Mouse (Mus musculus): ENCODE data around the gene Scn3b. TPM values are rescaled to one million over a fixed set of nuclear protein-coding genes. Genes with fewer than 3 reads are reported as not detected.

The Scn3b gene
- polyA plus RNA-seq, 1 experiment, result not detected

DNA sequence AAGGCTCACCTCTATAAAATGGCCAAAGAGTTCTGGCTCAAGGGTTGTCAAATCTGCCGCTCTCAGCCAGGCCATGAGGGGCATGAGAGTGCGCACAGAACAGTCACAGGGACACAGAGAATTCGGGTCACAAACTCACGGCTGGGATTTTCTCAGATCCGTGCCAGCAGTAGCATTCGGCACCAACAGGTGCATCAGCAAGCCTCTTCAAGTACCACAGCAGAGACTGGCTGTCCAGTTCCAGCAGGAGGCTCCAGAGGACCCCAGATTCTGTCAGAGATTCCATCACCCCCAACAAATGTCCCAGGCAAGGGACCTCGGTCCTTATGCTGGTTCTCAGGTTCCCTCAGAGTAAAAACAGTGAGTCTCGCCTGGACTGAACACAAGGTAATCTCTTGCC is 51.4 kb downstream of the Scn3b start:
- Histone ChIP-seq H3K4me1 (ENCODE audit: control insufficient read depth) (no peaks in the 10 kb centered on the region), H3K27me3 (ENCODE audit: control insufficient read depth) (no peaks in the 10 kb centered on the region), H3K9me3 (ENCODE audit: control insufficient read depth, low read length) (no peaks in the 10 kb centered on the region), H3K36me3 (ENCODE audit: control insufficient read depth) (no peaks in the 10 kb centered on the region), H3K4me3 (replicated peaks) (no peak overlapping the region)
- TF ChIP-seq TAL1 (IDR thresholded peaks at IDR 0.05; ENCODE audit: low read length) (no peak), GATA1 (IDR thresholded peaks at IDR 0.05; ENCODE audit: low read length) (no peak)

DNA sequence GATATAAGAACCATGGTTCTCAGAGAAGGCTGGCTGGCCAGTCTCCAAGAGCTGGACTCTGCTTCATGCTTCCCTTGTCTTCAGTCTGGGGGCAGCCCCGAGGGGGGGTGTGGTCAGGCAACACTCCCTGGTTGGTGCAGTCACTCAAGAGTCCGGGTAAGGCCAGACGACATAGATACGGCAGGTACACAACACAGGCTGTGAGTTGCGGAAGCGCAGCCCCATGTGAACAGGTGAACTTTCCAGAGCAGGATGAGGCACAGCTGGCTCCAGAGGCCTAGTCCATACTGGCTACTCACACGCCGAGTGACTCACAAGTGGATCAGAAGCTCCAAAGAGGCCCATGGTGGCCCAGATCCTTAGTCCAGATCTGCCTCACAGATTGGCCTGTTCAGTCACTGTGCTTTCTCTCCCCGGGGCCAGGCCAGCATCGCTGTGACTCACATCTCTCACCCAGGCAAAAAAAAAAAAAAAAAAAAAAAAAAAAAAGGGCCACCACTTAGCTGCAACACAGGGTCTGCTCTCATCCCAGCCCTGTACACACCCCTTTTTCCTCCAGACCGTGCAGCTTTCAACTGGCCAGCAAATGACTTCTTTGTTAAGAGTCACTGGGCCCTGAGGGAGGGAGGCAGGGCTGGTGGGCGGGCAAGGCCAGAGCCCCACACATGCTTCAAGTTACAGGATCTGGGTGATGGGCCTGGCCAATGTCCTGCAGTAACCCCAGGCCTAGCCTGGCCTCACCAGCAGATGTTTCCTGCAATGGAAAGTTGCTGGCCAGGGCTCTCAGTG is 52.1 kb downstream of the Scn3b start:
- Histone ChIP-seq H3K9me3 (ENCODE audit: control insufficient read depth, low read length) (no peaks in the 10 kb centered on the region), H3K4me3 (replicated peaks) (no peak overlapping the region), H3K36me3 (ENCODE audit: control insufficient read depth) (no peaks in the 10 kb centered on the region), H3K27me3 (ENCODE audit: control insufficient read depth) (no peaks in the 10 kb centered on the region), H3K4me1 (ENCODE audit: control insufficient read depth) (no peaks in the 10 kb centered on the region)
- TF ChIP-seq TAL1 (IDR thresholded peaks at IDR 0.05; ENCODE audit: low read length) (no peak), GATA1 (IDR thresholded peaks at IDR 0.05; ENCODE audit: low read length) (no peak)

DNA sequence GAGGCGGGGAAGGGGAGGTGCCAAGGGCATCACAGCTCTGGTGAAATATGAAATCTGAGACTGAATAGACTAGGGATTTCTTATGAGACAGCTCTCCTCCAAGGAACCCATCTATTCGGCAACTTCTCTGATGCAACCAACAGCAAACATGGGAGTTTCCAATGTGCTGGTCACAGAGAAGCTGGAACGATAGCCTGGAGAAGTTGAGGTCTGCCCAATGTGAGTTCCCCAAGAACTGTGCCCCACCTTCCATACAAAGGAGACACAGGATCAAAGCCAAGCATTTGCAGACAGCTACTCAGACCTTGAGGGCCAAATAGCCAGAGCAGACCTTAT is 52.6 kb downstream of the Scn3b start:
- Histone ChIP-seq H3K36me3 (ENCODE audit: control insufficient read depth) (no peaks in the 10 kb centered on the region), H3K27me3 (ENCODE audit: control insufficient read depth) (no peaks in the 10 kb centered on the region), H3K4me1 (ENCODE audit: control insufficient read depth) (no peaks in the 10 kb centered on the region), H3K4me3 (replicated peaks) (no peak overlapping the region), H3K9me3 (ENCODE audit: control insufficient read depth, low read length) (no peaks in the 10 kb centered on the region)
- TF ChIP-seq GATA1 (IDR thresholded peaks at IDR 0.05; ENCODE audit: low read length) (no peak), TAL1 (IDR thresholded peaks at IDR 0.05; ENCODE audit: low read length) (no peak)

DNA sequence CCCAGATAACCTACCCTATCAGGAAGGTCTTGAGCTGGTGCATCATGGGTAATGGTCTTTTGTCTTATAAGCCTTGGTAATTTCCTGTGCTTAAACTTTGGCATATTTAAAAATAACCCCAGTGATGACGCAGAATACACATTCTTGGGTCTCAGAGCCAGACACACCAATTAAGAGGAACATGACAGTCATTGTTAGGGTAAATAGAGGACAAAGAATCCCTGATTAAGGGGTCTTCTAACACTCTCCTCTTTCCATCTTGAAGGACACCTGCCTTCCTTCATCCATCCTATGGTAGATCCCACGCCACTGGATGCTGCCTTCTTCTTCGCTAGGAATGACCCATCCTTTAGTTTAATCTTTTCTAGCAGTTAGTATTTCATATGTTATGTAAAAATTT is 53.4 kb downstream of the Scn3b start:
- no peaks in the 10 kb centered on the region for H3K36me3 ChIP-seq (ENCODE audit: control insufficient read depth)
- TF ChIP-seq TAL1 (IDR thresholded peaks at IDR 0.05; ENCODE audit: low read length) (no peak), GATA1 (IDR thresholded peaks at IDR 0.05; ENCODE audit: low read length) (no peak)
- H3K27me3 ChIP-seq (ENCODE audit: control insufficient read depth), result no peaks in the 10 kb centered on the region
- H3K9me3 ChIP-seq (ENCODE audit: control insufficient read depth, low read length), result no peaks in the 10 kb centered on the region
- no peaks in the 10 kb centered on the region for H3K4me1 ChIP-seq (ENCODE audit: control insufficient read depth)
- no peak overlapping the region for H3K4me3 ChIP-seq (replicated peaks)

DNA sequence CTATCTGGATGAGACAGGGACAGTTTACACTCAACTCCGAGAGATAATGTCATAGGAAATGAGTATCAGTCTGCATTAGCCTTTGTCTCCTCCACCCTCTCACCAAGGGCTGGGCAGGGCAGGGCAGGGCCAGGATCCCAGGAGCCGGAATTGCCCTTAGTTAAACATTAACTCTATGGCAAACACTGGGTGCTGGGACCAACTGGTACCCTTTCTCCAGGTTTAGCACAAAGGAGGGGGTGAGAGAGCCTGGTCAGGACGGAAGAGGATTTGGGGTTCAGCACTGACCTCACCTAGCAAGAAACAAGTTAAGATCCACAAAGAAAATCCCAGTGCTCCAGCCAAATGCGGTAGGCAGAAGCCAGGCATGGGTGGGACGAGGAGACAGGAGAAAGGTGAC is 54.2 kb downstream of the Scn3b start:
- Histone ChIP-seq H3K36me3 (ENCODE audit: control insufficient read depth) (no peaks in the 10 kb centered on the region), H3K27me3 (ENCODE audit: control insufficient read depth) (no peaks in the 10 kb centered on the region), H3K4me3 (replicated peaks) (peak overlapping the region; percentile 43), H3K9me3 (ENCODE audit: control insufficient read depth, low read length) (no peaks in the 10 kb centered on the region), H3K4me1 (ENCODE audit: control insufficient read depth) (no peaks in the 10 kb centered on the region)
- TF ChIP-seq GATA1 (IDR thresholded peaks at IDR 0.05; ENCODE audit: low read length) (no peak), TAL1 (IDR thresholded peaks at IDR 0.05; ENCODE audit: low read length) (no peak)

DNA sequence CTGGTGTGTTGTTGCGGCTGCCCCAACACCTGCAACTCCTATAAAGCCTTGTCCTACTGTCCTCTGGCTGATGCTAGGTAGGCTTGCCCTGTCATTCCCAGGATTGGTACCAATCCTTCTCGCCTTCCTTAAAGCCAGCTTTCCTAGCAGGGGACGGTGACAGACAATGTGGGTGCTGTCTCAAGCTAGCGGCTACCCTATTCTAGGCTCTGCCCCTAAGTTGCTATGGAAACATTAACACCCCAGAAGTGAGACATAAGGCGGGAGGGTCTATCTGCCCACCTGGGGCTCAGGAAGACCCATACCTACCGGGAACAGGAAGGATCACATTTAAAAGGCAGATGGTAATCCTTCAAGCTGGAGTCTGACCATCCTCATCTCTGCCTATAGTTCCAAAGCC is 54.8 kb downstream of the Scn3b start:
- Histone ChIP-seq H3K4me1 (ENCODE audit: control insufficient read depth) (no peaks in the 10 kb centered on the region), H3K4me3 (replicated peaks) (peak overlapping the region; percentile 43), H3K27me3 (ENCODE audit: control insufficient read depth) (no peaks in the 10 kb centered on the region), H3K36me3 (ENCODE audit: control insufficient read depth) (no peaks in the 10 kb centered on the region), H3K9me3 (ENCODE audit: control insufficient read depth, low read length) (no peaks in the 10 kb centered on the region)
- TF ChIP-seq GATA1 (IDR thresholded peaks at IDR 0.05; ENCODE audit: low read length), result no peak
- no peak for TF ChIP-seq TAL1 (IDR thresholded peaks at IDR 0.05; ENCODE audit: low read length)

DNA sequence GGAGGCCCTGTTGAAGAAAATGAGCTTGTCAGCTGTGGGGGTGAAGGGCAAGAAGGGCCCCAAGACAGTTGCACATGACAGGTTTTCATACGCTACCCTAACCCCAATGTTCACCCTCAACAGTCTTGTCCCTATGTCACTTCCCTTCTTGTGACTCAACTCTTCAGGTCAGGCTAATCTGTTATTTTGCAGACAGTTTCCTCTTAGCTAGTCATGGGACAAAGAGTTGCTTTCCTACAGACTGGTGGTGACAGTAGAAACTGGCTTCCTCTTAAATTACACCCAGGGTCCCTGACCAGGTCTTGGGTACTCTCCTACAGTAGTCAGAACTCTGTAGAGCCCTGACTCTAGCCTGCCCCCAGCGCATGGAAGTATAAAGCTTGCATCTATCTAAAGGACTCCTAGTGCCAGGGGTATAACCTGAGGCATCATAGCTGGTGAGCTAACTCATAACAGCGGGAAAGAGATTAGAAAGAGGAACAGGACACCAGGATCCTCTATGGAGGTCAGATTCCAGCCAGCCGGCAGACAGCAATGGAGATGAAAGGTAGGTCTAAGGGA is 55.3 kb downstream of the Scn3b start:
- Histone ChIP-seq H3K4me1 (ENCODE audit: control insufficient read depth) (no peaks in the 10 kb centered on the region), H3K4me3 (replicated peaks) (no peak overlapping the region), H3K9me3 (ENCODE audit: control insufficient read depth, low read length) (no peaks in the 10 kb centered on the region), H3K27me3 (ENCODE audit: control insufficient read depth) (no peaks in the 10 kb centered on the region), H3K36me3 (ENCODE audit: control insufficient read depth) (no peaks in the 10 kb centered on the region)
- TF ChIP-seq TAL1 (IDR thresholded peaks at IDR 0.05; ENCODE audit: low read length) (no peak), GATA1 (IDR thresholded peaks at IDR 0.05; ENCODE audit: low read length) (no peak)

DNA sequence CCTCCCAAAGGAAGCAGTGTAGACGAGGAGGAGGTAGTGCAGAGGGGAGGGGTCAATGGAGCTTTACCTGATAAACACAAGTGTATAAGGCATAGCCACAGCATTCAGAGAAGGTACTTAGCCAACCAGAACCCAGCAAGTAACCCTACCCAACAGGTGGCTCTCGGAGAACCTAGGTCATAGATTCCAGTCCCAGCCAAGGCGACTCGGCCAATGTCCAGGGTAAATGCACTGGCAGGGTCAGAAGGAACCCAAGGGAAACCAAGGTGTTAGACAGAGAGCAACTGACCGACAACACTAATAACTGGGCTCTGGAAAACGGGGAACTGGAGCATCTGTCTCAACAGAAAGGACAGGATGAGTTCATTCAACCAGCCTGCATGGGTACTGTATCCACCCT is 55.8 kb downstream of the Scn3b start:
- Histone ChIP-seq H3K36me3 (ENCODE audit: control insufficient read depth) (no peaks in the 10 kb centered on the region), H3K4me3 (replicated peaks) (no peak overlapping the region), H3K4me1 (ENCODE audit: control insufficient read depth) (no peaks in the 10 kb centered on the region), H3K9me3 (ENCODE audit: control insufficient read depth, low read length) (no peaks in the 10 kb centered on the region), H3K27me3 (ENCODE audit: control insufficient read depth) (no peaks in the 10 kb centered on the region)
- TF ChIP-seq TAL1 (IDR thresholded peaks at IDR 0.05; ENCODE audit: low read length) (no peak), GATA1 (IDR thresholded peaks at IDR 0.05; ENCODE audit: low read length) (no peak)

DNA sequence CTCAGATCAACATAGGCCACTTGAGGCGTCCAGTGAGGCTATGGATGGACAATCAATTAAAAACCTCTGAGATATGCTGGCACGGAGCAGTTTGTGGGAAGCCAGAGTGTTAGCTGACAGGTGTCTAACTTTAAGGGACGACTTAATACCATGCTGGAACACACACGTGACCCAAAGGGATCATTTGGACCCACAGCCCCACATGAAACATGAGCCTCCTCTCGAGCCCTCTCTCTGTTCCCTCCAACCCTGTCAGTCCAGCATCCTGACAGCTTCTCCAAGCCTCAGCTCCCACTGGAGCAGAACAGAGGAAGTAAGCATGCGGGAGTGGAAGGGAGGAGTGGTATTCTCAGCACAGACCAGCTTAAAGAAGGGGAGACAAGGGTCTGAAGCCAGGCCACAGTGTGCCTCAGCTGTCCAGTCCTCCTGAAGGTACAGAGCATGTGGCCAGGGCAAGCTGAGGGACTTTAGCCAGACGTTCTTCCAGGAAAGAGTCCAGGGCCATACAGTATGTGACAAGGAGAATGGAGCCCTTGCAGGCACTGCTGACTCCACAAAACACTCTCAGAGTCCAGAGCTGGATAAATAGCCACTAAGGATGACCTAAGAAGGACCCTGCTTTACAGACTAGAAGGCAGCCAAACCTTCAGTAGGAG is 57.4 kb downstream of the Scn3b start:
- TF ChIP-seq GATA1 (IDR thresholded peaks at IDR 0.05; ENCODE audit: low read length) (no peak), TAL1 (IDR thresholded peaks at IDR 0.05; ENCODE audit: low read length) (no peak)
- Histone ChIP-seq H3K4me3 (replicated peaks) (no peak overlapping the region), H3K4me1 (ENCODE audit: control insufficient read depth) (no peaks in the 10 kb centered on the region), H3K27me3 (ENCODE audit: control insufficient read depth) (no peaks in the 10 kb centered on the region), H3K36me3 (ENCODE audit: control insufficient read depth) (no peaks in the 10 kb centered on the region), H3K9me3 (ENCODE audit: control insufficient read depth, low read length) (no peaks in the 10 kb centered on the region)
